In the genomic region with DNA sequence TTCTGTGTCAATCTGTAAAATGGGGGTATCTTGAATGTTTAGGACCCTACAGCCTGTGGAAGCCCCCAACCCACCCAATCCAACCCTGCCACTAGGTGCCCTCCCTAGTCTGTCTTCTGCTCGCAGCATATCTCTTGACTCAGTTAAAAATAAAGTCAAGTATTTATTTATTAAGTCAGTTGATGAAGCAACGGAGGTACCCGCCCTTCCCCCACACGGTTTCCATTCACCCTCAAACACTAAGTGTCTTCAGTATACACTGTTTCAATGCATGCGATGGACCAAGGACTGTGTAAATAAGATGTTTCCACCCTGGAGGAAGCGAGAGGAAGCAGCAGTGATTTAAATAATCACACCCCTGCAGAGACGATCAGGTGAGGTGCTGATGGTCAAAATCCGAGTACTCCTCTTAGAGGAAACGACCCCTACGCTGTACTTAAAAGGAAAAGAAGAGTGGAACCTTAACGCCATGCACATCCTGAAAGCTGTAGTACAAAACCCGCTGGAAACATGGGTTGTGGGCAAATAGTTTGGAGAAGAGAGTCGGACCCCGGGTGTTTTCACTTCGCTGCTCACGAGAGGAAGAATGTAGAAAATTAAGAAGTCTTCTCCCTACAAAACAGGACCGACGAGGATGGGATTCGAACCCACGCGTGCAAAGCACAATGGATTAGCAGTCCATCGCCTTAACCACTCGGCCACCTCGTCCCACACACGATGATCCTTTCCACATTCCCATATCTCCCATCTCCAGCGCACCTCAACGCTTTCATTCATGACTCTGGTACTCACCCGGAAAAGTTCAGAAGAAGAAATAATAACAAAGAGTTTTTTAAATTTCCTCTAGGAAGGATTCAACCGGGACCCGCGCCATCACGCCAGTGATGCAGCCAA, we compare ENCODE assay signal across 7 mouse cellular contexts. TPM values are rescaled to one million over a fixed set of nuclear protein-coding genes. Genes with fewer than 3 reads are reported as not detected.
DNase-seq lines count a peak whose midpoint lies in the region; ATAC-seq and TF ChIP-seq lines count a peak whose summit lies in the region.

No protein-coding gene starts in this region.

- DNase-seq in adrenal gland, adult 2 months = peak; percentile 82
- peak; percentile 59 for DNase-seq in gastrocnemius, postnatal 25 days
- peak; percentile 91 for DNase-seq in limb, embryonic 10.5 days (ENCODE audit: low spot score)
- DNase-seq in midbrain, embryonic 14.5 days = peak; percentile 90
- peak; percentile 32 to 50 for DNase-seq in spleen, postnatal 36 days (ENCODE audit: low spot score in 2 of 2)

- WGBS in intestine, postnatal 0 days = 3% methylated on average over 32 of the region's 32 CpGs
- WGBS in limb, embryonic 10.5 days = 6% methylated on average over 32 of the region's 32 CpGs
- WGBS in midbrain, embryonic 14.5 days = 6% methylated on average over 32 of the region's 32 CpGs

- peak overlapping the region; percentile 93 for H3K4me2 ChIP-seq in intestine, postnatal 0 days (replicated peaks; ENCODE audit: low read depth)
- H3K4me2 ChIP-seq in midbrain, embryonic 14.5 days (ENCODE audit: low read length) = peak overlapping the region; percentile 86

- no peaks in the 10 kb centered on the region for H3K27me3 ChIP-seq in intestine, postnatal 0 days (replicated peaks; ENCODE audit: control insufficient read depth, insufficient read depth, low read length)
- H3K27me3 ChIP-seq in limb, embryonic 10.5 days (ENCODE audit: low read depth, poor library complexity, severe bottlenecking) = no peaks in the 10 kb centered on the region
- no peaks in the 10 kb centered on the region for H3K27me3 ChIP-seq in midbrain, embryonic 14.5 days (ENCODE audit: control insufficient read depth, insufficient read depth, low read length)

- H3K4me1 ChIP-seq in cortical plate, adult 2 months (ENCODE audit: control insufficient read depth, insufficient read depth, low read length) = no peaks in the 10 kb centered on the region
- peaks cover 5% of the 10 kb centered on the region; the same call in 1 of the 2 replicates for H3K4me1 ChIP-seq in intestine, postnatal 0 days (replicated peaks; ENCODE audit: control insufficient read depth, insufficient read depth, low read length)
- H3K4me1 ChIP-seq in limb, embryonic 10.5 days = peaks cover 46% of the 10 kb centered on the region
- H3K4me1 ChIP-seq in midbrain, embryonic 14.5 days (ENCODE audit: control insufficient read depth, insufficient read depth, low read length) = peaks cover 25% of the 10 kb centered on the region

- ATAC-seq in intestine, postnatal 0 days = peak; percentile 34; the same call in 1 of the 2 replicates
- peak; percentile 69; the same call in 1 of the 2 replicates for ATAC-seq in midbrain, embryonic 14.5 days (ENCODE audit: low FRiP score, low TSS enrichment)

- no peak overlapping the region for H3K27ac ChIP-seq in cortical plate, adult 2 months (ENCODE audit: insufficient read depth, low read length)
- H3K27ac ChIP-seq in intestine, postnatal 0 days (ENCODE audit: low read depth, low read length) = peak overlapping the region; percentile 50; the same call in 1 of the 2 replicates
- peak overlapping the region; percentile 94 for H3K27ac ChIP-seq in limb, embryonic 10.5 days
- H3K27ac ChIP-seq in midbrain, embryonic 14.5 days (replicated peaks; ENCODE audit: low read depth, low read length) = peak overlapping the region; percentile 86

- H3K36me3 ChIP-seq in intestine, postnatal 0 days (ENCODE audit: control insufficient read depth, insufficient read depth) = no peaks in the 10 kb centered on the region
- H3K36me3 ChIP-seq in limb, embryonic 10.5 days = peaks cover 5% of the 10 kb centered on the region
- no peaks in the 10 kb centered on the region for H3K36me3 ChIP-seq in midbrain, embryonic 14.5 days (ENCODE audit: control insufficient read depth, insufficient read depth, low read length)

- no peak for TF ChIP-seq CTCF in cortical plate, adult 2 months (IDR thresholded peaks at IDR 0.05; ENCODE audit: extremely low read depth, insufficient read depth, low read length)
- TF ChIP-seq CTCF in intestine, postnatal 0 days (IDR thresholded peaks at IDR 0.05; ENCODE audit: low read depth) = no peak

- TF ChIP-seq POLR2A in cortical plate, adult 2 months (IDR thresholded peaks at IDR 0.05; ENCODE audit: extremely low read depth, insufficient read depth, low read length) = no peak

- peak overlapping the region; percentile 65 for H3K4me3 ChIP-seq in cortical plate, adult 2 months (ENCODE audit: insufficient read depth, low read length)
- H3K4me3 ChIP-seq in intestine, postnatal 0 days (ENCODE audit: low read depth, low read length) = peak overlapping the region; percentile 70
- peak overlapping the region; percentile 91 for H3K4me3 ChIP-seq in limb, embryonic 10.5 days
- H3K4me3 ChIP-seq in midbrain, embryonic 14.5 days (replicated peaks; ENCODE audit: low read depth, low read length) = peak overlapping the region; percentile 89

- H3K9me3 ChIP-seq in intestine, postnatal 0 days (ENCODE audit: control insufficient read depth) = no peaks in the 10 kb centered on the region
- H3K9me3 ChIP-seq in limb, embryonic 10.5 days (replicated peaks) = no peaks in the 10 kb centered on the region
- no peaks in the 10 kb centered on the region for H3K9me3 ChIP-seq in midbrain, embryonic 14.5 days (ENCODE audit: control insufficient read depth, low read length)

- H3K9ac ChIP-seq in intestine, postnatal 0 days (ENCODE audit: low read depth, low read length) = 0 out of 2 replicates have a peak overlapping the region, but pooled peaks have one; percentile 73
- peak overlapping the region; percentile 94 for H3K9ac ChIP-seq in midbrain, embryonic 14.5 days (replicated peaks; ENCODE audit: low read length)

RNA-seq across cellular contexts. Expression of a gene that starts 0.7 kb away (rescaled TPM):
- total RNA-seq in adrenal gland, adult 2 months (2021) = 10 to 100 TPM; 27.8 to 44.9 TPM
- 49.9 and 51.8 TPM in 2 replicates for polyA plus RNA-seq in adrenal gland, adult 2 months (2012; rRNA removed)
- polyA plus RNA-seq in cortical plate, adult 2 months (2012; rRNA removed) = 106 and 111 TPM in 2 replicates
- total RNA-seq in gastrocnemius, postnatal 25 days (2021) = 10 to 100 TPM; 17.9 to 20.1 TPM
- polyA plus RNA-seq in intestine, postnatal 0 days (2015; fragmentation: Nextera tagmentation; extraction: Ambion mirVana) = 16.2 and 17.9 TPM in 2 replicates
- polyA plus RNA-seq in limb, embryonic 10.5 days (2016; fragmentation: Nextera tagmentation; extraction: Ambion mirVana) = 35.5 and 35.6 TPM in 2 replicates
- 69.7 and 77.4 TPM in 2 replicates for polyA plus RNA-seq in midbrain, embryonic 14.5 days (2014; fragmentation: Nextera tagmentation; extraction: Ambion mirVana)

RNA-seq across cellular contexts. Expression of a gene that starts 0.8 kb away (rescaled TPM):
- total RNA-seq in adrenal gland, adult 2 months (2021) = 1 to 10 TPM; 1.6 to 2.6 TPM
- polyA plus RNA-seq in adrenal gland, adult 2 months (2012; rRNA removed) = 0.55 and 0.89 TPM in 2 replicates
- 4.8 and 6.8 TPM in 2 replicates for polyA plus RNA-seq in cortical plate, adult 2 months (2012; rRNA removed)
- total RNA-seq in gastrocnemius, postnatal 25 days (2021) = 1 to 10 TPM in 1 of 2 experiments, under 1 TPM in 1; 0.26 to 1.4 TPM
- 0.56 TPM in 1 of 2 replicates, not detected in the other for polyA plus RNA-seq in intestine, postnatal 0 days (2015; fragmentation: Nextera tagmentation; extraction: Ambion mirVana)
- 1.8 and 3.1 TPM in 2 replicates for polyA plus RNA-seq in limb, embryonic 10.5 days (2016; fragmentation: Nextera tagmentation; extraction: Ambion mirVana)
- polyA plus RNA-seq in midbrain, embryonic 14.5 days (2014; fragmentation: Nextera tagmentation; extraction: Ambion mirVana) = 1.5 and 1.6 TPM in 2 replicates

RNA-seq across cellular contexts. Expression of a gene that starts 3.2 kb away (rescaled TPM):
- total RNA-seq in adrenal gland, adult 2 months (2021) = 10 to 100 TPM; 28.5 to 28.8 TPM
- 30.3 and 36.2 TPM in 2 replicates for polyA plus RNA-seq in adrenal gland, adult 2 months (2012; rRNA removed)
- polyA plus RNA-seq in cortical plate, adult 2 months (2012; rRNA removed) = 29.1 and 34.8 TPM in 2 replicates
- 10 to 100 TPM; 11.6 to 12.6 TPM for total RNA-seq in gastrocnemius, postnatal 25 days (2021)
- 33.2 and 33.4 TPM in 2 replicates for polyA plus RNA-seq in intestine, postnatal 0 days (2015; fragmentation: Nextera tagmentation; extraction: Ambion mirVana)
- 74.6 and 84.6 TPM in 2 replicates for polyA plus RNA-seq in limb, embryonic 10.5 days (2016; fragmentation: Nextera tagmentation; extraction: Ambion mirVana)
- polyA plus RNA-seq in midbrain, embryonic 14.5 days (2014; fragmentation: Nextera tagmentation; extraction: Ambion mirVana) = 32.0 and 39.0 TPM in 2 replicates

RNA-seq across cellular contexts. Expression of a gene that starts 12.4 kb away (rescaled TPM):
- 1 to 10 TPM; 3.1 to 9.6 TPM for total RNA-seq in adrenal gland, adult 2 months (2021)
- 8.8 and 11.6 TPM in 2 replicates for polyA plus RNA-seq in adrenal gland, adult 2 months (2012; rRNA removed)
- polyA plus RNA-seq in cortical plate, adult 2 months (2012; rRNA removed) = 68.7 and 69.0 TPM in 2 replicates
- 1 to 10 TPM; 1.3 to 2.1 TPM for total RNA-seq in gastrocnemius, postnatal 25 days (2021)
- 0.77 and 0.78 TPM in 2 replicates for polyA plus RNA-seq in intestine, postnatal 0 days (2015; fragmentation: Nextera tagmentation; extraction: Ambion mirVana)
- polyA plus RNA-seq in limb, embryonic 10.5 days (2016; fragmentation: Nextera tagmentation; extraction: Ambion mirVana) = 3.1 and 3.5 TPM in 2 replicates
- 0.58 and 1.6 TPM in 2 replicates for polyA plus RNA-seq in midbrain, embryonic 14.5 days (2014; fragmentation: Nextera tagmentation; extraction: Ambion mirVana)

RNA-seq across cellular contexts. Expression of a gene that starts 14.3 kb away (rescaled TPM):
- 1 to 10 TPM; 4.3 to 6.9 TPM for total RNA-seq in adrenal gland, adult 2 months (2021)
- 12.6 and 13.4 TPM in 2 replicates for polyA plus RNA-seq in adrenal gland, adult 2 months (2012; rRNA removed)
- 19.8 and 21.5 TPM in 2 replicates for polyA plus RNA-seq in cortical plate, adult 2 months (2012; rRNA removed)
- total RNA-seq in gastrocnemius, postnatal 25 days (2021) = 10 to 100 TPM in 1 of 2 experiments, 1 to 10 TPM in 1; 7.9 to 11.6 TPM
- 1.3 and 1.8 TPM in 2 replicates for polyA plus RNA-seq in intestine, postnatal 0 days (2015; fragmentation: Nextera tagmentation; extraction: Ambion mirVana)
- 7.3 and 8.6 TPM in 2 replicates for polyA plus RNA-seq in limb, embryonic 10.5 days (2016; fragmentation: Nextera tagmentation; extraction: Ambion mirVana)
- 6.2 and 8.7 TPM in 2 replicates for polyA plus RNA-seq in midbrain, embryonic 14.5 days (2014; fragmentation: Nextera tagmentation; extraction: Ambion mirVana)

Comparison
In these comparisons a context has a peak if more than half of its experiments do, and no peak if none do; other contexts are left out.
1. DNase-seq: peak in every context shown above with its lines; median percentile 91 in limb, embryonic 10.5 days; 90 in midbrain, embryonic 14.5 days; 82 in adrenal gland, adult 2 months; 59 in gastrocnemius, postnatal 25 days; 41 in spleen, postnatal 36 days.